Mouse (Mus musculus) layer of hippocampus, adult 8-10 months (tissue): ENCODE measurements at regions not wholly inside any gene's neighbourhood (a gene's known extent, or its start where the extent isn't known, plus 50 kb on each side); places are given as distances from the start of the nearest gene placed in this dataset.

ENCODE experiments used
- DNase-seq, 2 experiments: peaks; one replicate each; pipeline ENCODE4 v3.0.0; 2022; ENCODE audit warnings: low spot score in 2 of 2
- microRNA-seq, 2 experiments: library from miRNA; unstranded; fragments of <30 nt; microRNA quantifications; one replicate each; pipeline ENCODE4 v1.2.0; 2022

DNA sequence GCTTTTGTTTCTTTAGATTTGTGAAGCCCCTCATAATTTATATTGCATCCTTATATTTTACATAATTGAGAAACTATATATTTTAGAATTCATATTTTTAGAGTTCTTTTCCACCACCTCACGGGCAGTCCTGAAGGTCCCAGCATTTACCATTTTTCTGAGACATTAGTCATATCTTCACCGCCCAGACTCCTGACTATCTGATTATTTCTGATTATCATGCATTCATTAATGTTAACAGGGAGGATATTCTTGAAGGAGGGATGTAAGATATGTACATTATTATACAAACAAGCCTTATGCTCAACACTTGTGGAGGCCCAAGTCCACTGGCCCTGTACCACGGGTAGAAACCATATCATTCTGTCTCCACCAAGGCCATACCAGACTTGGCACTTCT is 743.4 kb downstream of the Hace1 start:
- DNase-seq = no peak

DNA sequence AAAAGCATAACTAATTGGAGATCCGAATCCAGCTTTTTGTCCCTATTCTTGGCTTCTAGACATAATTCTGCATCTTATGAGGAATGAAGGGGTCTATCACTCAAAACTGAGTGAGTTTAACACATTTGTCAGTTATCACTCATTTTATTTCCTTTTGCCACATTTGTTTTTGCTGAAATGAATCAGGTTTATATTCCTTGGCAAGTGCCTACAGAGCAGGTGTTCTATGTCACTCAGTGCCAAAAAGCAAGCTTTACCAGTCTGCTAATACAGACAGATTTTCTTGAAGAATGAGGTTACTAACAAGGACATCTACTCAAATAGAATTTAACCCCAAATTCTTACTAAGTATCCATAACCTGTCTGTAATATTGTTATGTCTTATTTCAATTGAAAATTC is 751.4 kb downstream of the Hace1 start:
- no peak for DNase-seq

DNA sequence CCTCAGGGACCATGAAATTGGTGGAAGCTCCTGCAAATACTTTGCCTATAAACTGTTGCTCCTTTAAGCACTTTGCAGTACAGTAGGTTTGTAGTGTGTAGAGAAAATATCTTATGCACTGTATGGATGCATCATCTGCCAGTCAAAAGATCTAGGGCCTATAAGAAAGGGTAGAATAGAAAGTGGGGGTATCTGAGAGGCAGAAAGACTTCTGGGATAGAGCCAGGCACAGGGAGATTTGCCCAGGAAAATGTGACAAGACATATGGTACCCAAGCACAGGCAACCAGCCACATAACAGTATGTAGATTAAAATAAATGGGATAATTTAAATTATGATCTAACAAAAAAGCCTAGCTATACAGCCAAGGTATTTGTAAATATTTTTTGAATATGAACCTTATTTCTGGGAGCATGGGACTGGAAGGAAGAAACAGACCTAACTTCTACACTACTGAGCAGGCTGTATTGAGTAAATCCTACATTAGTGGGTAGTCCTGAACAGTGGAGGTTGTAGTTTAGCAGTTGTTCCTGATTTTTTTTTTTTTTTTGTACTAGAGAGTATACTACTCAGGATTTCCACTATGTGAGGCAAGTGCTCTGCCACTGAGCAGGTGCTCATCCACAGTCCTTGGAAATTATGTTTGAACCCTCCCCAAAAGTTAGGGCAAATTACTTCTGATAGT is 754.1 kb downstream of the Hace1 start:
- no peak for DNase-seq

DNA sequence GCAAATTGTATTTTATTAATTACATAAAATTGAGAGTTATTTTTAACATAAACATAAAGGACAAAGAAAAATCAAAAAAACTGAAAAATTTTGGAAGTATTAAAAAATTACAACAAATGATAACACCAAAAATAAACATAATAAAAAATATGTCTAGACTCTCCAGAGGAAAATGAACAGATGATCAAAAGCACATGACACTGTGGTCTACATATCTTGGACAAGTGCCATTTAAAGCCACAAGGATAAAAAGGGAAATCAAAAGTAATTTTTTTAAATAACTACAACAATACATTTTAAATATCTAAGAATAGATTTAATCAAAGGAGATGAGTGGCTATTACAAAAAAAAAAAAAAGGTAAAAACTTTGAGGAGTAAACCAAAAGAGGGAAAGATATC is 755.6 kb downstream of the Hace1 start:
- DNase-seq = no peak

DNA sequence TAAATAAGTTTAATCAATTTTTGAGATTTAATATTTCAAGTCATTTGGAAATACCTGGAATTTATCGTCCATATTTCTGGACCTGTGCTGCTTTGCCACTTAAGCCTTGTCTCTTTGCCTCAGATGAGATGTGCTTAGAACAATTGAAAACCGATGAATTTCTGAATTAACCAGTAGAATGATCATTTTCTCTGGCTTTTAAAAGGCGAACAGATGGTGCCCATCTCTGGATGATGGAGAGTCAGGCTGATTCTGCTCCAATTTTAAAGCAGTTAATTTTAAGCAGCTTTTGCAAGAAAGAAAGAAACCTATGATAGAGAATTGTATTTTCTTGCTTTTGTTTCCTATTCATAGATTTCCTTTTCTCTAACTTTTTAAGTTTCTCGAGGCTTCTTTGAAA is 767.7 kb downstream of the Hace1 start:
- DNase-seq = peak; percentile 17

DNA sequence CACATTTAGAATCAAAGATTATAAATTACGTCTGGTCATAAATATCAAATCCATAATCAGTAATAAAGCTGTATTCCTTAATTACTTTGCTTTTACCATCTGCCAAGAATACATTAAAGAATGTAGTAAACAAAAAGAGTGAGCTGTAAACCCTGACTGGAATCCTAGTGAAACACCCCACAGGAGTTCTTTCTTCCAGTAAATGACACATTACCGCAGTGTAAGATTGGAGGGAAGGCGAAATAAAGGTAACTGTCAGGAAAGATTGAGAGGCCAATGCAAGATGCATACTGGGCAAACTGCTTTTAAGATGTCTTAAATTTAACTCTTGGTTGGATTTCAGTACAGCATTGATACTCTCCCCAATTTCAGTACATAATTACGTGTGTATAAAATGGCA is 772.0 kb downstream of the Hace1 start:
- DNase-seq = no peak

DNA sequence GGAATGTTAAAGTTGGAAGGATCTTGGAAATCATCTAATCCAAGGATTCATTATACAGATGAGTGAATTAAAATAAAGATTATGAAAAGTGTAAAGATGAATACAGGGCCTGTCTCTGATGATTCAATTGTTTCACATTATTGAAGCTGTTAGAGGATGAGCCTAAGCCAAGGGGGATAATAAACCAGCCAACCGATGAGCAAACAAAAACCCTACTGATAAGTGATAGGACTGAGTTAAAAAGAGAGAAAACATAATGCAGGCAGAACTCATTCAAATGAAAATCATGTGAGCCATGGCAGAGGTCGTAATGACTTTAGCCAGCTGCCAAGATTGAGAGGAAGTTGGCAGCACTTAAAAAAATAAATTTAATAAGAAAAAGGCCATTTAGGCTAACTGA is 772.6 kb downstream of the Hace1 start:
- no peak for DNase-seq

DNA sequence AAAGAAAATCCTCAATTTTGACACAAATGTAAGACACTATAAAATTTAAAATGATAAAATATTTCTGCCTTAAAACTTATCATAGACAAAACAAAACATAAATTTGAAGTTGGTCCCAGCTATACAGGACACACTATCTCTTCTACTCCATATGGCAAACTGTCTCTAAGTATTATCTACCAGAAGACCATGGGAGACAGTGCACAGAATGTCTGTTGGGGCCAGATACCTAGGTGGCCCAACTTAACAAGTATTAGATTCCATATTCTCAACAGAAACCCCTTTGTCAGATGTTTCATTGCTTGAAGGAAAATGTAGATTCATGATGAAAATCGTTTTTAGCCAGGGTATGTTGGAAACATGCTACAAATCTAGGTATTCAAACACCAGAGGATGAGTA is 779.1 kb downstream of the Hace1 start:
- no peak for DNase-seq

DNA sequence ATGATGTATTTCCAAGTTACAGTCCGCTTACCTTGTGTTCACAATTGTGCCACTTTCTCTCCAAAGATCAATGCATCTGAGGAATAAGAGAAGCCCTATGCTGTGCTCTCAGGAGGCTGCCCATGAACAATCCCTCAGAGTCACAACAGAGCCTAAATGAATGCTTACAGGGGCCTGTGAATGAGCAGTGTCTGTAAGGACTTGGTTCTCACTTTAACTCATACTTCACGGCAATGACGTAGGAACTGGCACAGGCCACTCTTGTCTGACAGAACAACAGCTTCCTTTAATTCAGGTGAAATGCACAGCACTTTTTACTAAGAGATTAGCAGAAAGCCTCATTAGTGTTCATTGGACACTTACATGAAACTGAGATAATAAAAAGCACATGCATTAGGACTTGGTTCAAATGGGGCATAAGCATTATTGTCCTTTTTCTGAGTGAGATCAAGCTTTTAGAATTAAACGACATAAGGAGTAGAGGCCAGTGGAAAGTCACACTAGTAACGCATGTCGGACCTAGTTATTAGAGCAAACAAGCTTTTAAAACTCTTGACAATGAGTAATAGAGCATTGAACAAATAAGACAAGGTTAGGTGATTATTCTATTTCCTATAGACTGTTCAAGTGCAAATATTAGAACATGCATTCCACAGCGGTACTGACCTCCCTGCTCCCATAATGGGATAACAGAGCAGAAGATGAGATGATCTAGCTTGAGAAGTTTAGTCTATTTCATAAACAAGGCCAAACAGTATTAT is 796.3 kb downstream of the Hace1 start:
- DNase-seq = no peak

DNA sequence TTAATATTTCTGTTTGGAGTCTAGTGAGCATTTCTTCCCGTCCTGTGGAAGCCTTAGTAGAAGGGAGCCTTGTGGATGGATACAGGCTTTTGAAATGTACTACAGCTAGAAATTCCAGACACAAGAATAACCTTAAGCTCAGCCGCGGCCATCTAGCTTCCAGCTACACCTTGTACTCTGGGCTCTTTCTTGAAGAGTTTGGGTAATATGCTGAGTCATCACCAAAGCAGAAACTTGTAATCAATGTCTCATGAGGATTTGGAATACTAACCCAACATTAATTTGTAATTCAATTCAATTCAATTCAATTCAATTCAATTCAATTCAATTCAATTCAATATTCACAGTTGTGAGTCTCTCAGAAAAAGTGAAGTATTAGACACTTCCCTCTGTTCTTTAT is 797.0 kb downstream of the Hace1 start:
- no peak for DNase-seq

DNA sequence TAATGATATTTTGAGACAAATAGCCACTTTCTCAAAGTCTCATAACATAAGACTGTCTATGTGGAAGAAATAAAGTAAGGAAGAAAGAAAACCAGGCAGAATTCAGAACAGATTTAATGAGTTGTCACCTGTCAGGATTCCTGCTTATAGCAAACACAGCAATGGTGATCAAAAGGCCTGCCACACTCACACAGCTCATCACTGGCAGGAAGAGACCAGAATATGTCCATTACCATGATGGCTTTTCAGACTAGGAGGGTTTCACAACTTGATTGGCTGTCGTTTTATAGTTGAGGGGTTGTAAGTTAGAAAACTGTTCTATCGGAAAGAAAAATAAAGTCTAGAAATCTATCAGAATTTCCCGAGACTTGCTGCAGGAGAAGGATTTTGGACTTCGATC is 819.5 kb downstream of the Hace1 start:
- DNase-seq = no peak

DNA sequence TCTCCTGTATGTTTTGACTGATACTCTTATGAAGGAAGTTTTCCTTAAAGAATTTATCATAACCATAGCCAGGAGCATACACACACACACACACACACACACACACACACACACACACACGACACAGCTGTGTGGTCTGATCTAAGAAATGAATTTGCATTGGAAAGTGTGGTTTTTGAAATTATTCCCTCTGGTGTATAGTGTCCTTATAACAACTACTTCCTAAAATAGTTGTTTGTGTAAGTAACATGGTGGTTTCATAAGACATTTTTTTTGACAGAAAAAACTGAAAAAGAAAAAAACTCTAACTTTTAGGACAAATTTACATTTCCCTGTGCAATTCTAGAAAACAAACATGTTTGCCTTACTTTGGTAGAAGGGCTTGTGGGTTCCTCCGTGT is 826.3 kb downstream of the Hace1 start:
- no peak for DNase-seq

Small RNAs in the stretch of these regions (microRNA-seq; reads per million reads assigned to microRNA genes)
- 0 reads per million in 2 experiments for gene Gm27410
